Mouse (Mus musculus): ENCODE data around the gene Scube3.

DNA sequence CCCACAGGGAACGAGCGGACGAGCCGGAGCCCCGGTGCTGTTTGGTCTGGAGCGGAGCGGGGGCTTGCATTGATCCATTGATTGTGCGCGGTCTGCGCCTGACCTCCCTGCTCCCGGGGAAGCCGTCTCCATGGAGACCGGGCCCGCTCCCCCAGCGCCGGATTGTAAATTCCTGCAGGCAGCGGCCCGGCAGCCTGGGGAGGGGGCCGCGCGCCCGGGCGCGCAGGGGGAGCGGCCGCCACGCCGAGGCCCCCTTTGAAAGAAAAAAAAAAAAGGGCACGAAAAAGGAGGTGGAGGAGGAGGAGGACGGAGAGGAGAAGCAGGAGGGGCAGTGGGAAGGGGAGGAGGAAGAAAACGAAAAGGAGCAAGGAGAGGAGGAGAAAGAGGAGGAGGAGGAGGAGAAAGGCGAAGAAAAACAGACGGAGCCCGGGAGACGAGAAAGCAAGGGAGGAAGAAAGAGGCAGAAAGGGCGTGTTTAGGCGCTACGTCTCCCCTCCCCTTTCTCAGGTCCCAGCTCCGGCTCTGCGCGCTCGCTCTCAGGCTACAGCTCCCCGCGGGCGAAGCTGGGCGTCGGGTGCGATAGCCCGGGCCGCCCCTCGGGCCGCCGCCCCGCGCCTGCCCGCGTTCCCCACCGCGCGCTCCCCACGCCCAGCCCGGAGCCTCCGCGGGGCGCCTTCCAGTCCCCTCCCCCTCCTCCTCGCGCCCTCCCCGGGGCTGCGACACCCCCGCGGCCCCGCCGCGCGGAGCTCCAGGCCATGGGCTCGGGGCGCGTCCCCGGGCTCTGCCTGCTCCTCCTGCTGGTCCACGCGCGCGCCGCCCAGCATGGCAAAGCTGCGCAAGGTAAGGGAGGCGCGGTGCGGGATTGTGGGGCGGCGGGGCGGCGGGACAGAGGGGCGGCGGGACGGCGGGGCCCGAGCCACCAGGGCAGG lies at the start of gene Scube3:
- no peak for TF ChIP-seq MAX (IDR thresholded peaks at IDR 0.05)
- TF ChIP-seq CTCF (IDR thresholded peaks at IDR 0.05; ENCODE audit: control insufficient read depth, insufficient read depth, insufficient read length): no peak
- TF ChIP-seq MYOD1 (IDR thresholded peaks at IDR 0.05; ENCODE audit: control insufficient read depth, insufficient read length, low read depth): no peak

Measured in C2C12 (cell line).